Mouse (Mus musculus): ENCODE results near the gene Aplf. TPM values are rescaled to one million over a fixed set of nuclear protein-coding genes. Genes with fewer than 3 reads are reported as not detected.

Aplf gene
- 6.4 and 10.5 TPM in 2 replicates for polyA plus RNA-seq (2012; ENCODE audit: low replicate concordance)

DNA sequence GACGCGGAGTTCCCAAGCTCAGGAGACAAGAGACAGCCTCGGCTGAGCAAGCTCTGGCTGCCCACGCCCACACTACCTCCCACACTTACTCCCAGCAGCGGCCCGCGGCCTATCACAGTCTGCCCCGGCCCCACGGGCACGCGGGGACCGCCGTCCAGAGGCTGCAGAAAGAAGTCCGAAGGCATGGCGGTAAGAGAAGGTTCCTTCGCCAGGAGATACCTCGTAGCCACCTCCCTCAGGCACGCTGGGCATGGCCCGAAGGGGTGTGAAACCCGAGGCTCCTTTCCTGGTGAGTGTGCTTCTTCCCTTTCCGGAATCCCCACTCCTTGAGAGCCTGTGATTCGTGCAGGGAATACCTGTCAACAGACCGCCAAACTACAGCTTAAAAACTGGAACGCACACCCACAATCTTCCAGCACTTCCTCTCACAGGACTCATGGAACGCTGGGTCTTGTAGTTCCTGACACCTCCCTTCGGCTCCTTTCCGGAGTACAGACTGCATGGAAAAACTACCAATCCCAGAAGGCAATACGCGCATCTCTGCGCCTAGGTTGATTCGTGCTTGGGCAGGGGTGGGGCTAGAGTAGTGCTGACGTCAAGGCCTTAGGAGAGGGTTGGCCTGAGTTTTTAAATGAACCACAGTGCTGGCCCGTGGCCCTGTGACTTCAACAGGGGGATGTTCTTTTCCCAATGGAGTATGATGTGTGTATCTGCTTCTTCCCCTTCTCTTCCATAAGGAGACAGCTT is at the start of gene Aplf:
Aplf (minus strand) TSS at position 423 of the 747 bp plus-strand sequence.

GRCm38 (mm10) chr6:87590394-87591281 is 81.4 kb downstream of the Aplf start, which contains the start of gene Prokr1:
Gene Prokr1, minus strand, starts transcription at chr6:87590743.

Other genes starting within 250 kb of the Aplf start
- not detected in 2 replicates for gene Bmp10, start 243.2 kb downstream of the Aplf start, polyA plus RNA-seq (2012; ENCODE audit: low replicate concordance)
- 2.2 and 3.6 TPM in 2 replicates for gene Arhgap25, start 138.9 kb downstream of the Aplf start, polyA plus RNA-seq (2012; ENCODE audit: low replicate concordance)
- gene Prokr1, start 81.5 kb downstream of the Aplf start, polyA plus RNA-seq (2012; ENCODE audit: low replicate concordance) = 0.57 and 0.87 TPM in 2 replicates
- gene Efcc1, start 58.7 kb upstream of the Aplf start, polyA plus RNA-seq (2012; ENCODE audit: low replicate concordance) = 0.11 and 0.39 TPM in 2 replicates
- gene Gp9, start 105.9 kb upstream of the Aplf start, polyA plus RNA-seq (2012; ENCODE audit: low replicate concordance) = 23.6 and 27.3 TPM in 2 replicates
- gene Rab43, start 140.0 kb upstream of the Aplf start, polyA plus RNA-seq (2012; ENCODE audit: low replicate concordance) = 26.9 and 208 TPM in 2 replicates
- gene Gm45140, start 163.6 kb upstream of the Aplf start, polyA plus RNA-seq (2012; ENCODE audit: low replicate concordance) = 2.4 and 3.4 TPM in 2 replicates
- gene Isy1, start 166.6 kb upstream of the Aplf start, polyA plus RNA-seq (2012; ENCODE audit: low replicate concordance) = 23.5 and 28.8 TPM in 2 replicates
- 46.2 and 97.5 TPM in 2 replicates for gene Cnbp, start 178.9 kb upstream of the Aplf start, polyA plus RNA-seq (2012; ENCODE audit: low replicate concordance)
- 4.7 and 31.6 TPM in 2 replicates for gene Copg1, start 215.6 kb upstream of the Aplf start, polyA plus RNA-seq (2012; ENCODE audit: low replicate concordance)
- gene Hmces, start 241.7 kb upstream of the Aplf start, polyA plus RNA-seq (2012; ENCODE audit: low replicate concordance) = 15.6 and 45.8 TPM in 2 replicates

Measured in leukemia stem cell, adult 10-12 weeks (primary cell).